Mouse (Mus musculus): ENCODE results near the gene Grin3a.

Gene Grin3a

GRCm38 (mm10) chr4:49845612-49845985 lies at the start of gene Grin3a:
Grin3a (minus strand) TSS chr4:49845744.
- in situ Hi-C loops (cut with MboI) = no loop called here

DNA sequence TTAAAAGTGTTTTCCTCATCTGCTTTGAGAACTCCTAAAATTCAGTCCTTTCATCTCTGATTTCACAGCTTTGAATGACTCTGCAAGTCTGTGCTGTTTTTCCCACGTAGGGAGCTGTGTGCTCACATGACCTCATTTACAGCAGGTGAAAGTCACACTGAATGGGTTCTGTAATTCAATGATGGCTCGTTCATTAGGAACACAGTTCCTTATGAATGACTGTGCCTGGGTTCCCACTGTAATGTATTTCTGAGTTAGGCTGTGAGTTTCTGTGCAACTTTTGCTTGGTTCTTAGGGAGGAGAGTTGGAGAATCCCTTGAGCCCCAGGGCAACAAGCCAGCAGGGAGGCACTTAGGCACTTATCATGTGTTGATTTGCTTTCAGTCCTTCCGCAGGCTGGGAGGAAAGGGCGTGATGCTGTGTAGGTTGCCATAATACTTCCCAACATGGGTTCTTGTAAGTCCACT lies 46.3 kb upstream of the Grin3a start:
- in situ Hi-C loops (cut with MboI) = no loop called here

- in situ Hi-C loops (cut with MboI) = no loop called here
Measured at GRCm38 (mm10) chr4:49877084-49877483, 31.5 kb upstream of the Grin3a start.

GRCm38 (mm10) chr4:49860611-49861010 lies 15.1 kb upstream of the Grin3a start:
- in situ Hi-C loops (cut with MboI) = no loop called here

DNA sequence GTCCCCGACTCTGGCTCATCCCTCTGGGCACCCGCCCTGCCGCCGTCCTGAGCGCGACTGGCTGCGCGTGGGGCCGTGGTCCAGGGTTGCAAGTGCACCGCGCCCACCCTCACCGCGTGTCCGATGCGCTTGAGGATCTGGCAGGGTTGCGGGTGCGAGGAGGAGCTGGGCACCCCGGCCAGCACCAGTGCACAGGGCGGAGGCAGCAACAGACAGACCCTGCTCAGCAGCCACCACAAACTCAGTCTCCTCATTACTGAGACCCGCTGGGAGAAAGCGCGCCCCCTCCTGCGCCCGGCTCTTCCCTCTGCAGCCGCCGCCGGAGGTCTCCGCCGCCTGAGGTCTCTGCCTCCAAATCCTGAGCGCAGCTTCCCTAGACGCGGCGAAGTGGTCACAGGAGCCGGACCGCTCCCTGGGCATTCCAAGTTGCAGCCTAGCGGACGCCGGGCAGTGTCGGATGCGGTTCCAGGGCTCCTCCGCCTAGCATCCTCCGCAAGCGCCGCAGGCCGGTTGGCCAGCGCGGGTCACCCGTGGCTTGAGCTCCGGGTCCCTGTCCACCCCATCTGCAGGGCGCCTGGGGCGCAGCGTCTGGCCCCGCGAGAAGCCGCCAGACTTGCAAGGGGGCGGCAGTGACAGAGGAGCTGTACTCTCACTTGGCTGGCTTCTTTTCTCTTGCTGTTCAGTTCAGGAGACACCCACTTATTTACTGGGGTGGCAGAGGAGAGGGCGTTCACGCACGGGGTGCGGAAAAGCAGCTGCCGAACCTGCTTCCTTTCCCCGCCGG lies 524 bp downstream of the Grin3a start:
- in situ Hi-C loops (cut with MboI) = no loop called here

GRCm38 (mm10) chr4:49844274-49844827 lies 1.2 kb downstream of the Grin3a start:
- in situ Hi-C loops (cut with MboI) = no loop called here

GRCm38 (mm10) chr4:49843787-49844186 lies 1.8 kb downstream of the Grin3a start:
- in situ Hi-C loops (cut with MboI) = no loop called here

DNA sequence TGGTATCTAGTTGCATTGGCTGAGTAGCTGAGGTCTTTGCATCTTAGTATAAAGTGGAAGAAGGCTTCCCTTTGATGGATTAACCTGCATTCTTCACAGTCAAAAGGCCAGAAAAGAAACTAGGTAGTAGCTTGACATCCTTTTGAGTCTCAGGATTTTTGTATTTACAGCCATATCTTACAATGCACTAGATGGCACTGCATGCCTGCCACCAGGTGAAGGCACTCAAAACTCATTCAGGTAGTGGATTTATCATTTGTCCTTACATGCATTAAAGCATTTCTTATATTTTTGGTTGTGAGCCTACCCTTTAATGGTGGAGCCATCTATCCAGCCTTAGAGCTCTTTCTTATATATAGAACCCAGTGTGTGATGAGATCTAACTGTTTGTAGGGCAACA lies 13.5 kb downstream of the Grin3a start:
- in situ Hi-C loops (cut with MboI) = no loop called here

GRCm38 (mm10) chr4:49813852-49814251 lies 31.7 kb downstream of the Grin3a start:
- in situ Hi-C loops (cut with MboI) = no loop called here

- in situ Hi-C loops (cut with MboI) = no loop called here
Measured at GRCm38 (mm10) chr4:49806791-49807190, 38.8 kb downstream of the Grin3a start.

- in situ Hi-C loops (cut with MboI) = no loop called here
Measured at GRCm38 (mm10) chr4:49799338-49799737, 46.2 kb downstream of the Grin3a start.

DNA sequence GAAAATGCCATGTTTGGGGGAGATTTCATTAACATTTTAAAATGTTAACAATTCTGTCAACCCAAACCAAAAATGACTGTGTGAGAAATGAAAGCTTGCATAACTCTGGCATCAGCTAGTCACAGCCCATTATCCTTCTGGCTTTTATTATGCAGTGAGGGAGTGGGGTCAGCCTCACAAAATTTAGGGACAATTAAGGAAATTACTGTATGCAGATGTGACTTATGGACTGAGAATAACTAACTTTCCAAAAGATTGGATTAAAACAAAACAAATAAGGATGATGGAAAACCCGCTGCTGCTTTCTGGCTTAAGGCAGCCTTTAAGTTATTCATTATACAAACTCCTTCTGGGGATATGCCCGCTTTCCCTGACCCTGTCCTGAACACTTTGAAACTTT lies 56.6 kb downstream of the Grin3a start:
- in situ Hi-C loops (cut with MboI) = no loop called here

DNA sequence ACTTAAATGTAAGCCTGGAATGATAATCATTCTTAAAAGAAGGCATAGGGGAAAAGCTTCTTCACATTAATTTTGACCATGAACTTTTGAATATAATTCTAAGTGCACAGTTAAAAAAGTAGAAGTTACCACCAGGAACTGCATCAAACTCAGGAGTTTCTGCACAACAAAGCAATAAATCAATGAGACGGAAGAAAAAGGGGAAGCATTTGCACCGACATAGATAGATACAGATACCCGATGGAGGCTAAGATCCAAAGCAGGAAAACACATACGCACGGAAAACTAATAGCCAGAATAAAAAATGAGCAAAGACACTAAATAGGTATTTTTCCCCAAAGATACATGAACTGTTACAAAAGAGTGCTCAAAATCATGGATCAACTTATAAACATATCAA lies 102.7 kb downstream of the Grin3a start:
- in situ Hi-C loops (cut with MboI) = no loop called here

GRCm38 (mm10) chr4:49741942-49742341 lies 103.6 kb downstream of the Grin3a start:
- in situ Hi-C loops (cut with MboI) = no loop called here

DNA sequence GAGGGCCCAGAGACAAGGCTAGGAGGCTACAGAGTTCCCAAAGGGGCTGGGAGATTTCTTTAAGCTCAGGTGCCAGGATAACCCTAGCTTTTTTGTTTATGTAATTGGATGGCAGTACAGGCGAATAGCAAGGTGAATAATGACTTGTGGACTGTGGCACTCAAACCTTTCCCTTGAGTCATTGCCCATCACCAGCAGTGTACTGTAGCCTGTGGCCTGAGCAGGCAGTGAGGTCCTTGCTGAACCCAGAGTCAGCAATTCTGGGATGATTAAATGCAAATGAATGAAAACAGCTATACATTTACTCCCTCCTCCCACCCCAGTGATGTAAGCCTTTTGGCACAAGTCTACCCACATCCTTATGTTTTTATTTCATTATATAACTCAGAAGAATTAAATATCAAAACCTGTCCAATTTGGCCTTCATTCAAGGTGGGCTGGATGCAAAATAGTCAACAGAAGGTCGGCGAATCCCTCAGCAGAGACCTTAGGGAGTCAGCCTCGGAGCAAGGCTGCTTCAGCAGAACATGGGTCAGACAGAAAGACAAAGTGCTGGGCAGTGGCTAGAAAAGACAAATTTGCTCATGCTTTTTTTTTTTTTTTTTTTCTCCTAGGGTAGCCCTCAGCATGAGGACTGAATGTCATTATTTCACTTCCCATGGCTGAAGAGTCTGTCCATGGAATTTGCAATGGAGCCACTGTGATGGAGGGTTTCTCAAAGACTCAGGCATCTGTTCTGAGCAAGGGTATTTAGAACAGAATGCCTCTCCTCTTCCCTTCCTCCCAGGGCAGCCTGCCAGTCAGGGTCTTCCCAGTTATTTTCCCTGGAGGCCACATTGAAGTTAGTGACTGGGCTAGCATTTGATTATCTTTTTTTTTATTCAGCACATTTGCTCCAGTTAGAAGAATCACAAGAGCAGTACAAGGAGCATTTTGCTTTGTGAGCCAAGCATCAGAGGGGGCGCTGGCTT lies 104.5 kb downstream of the Grin3a start:
- in situ Hi-C loops (cut with MboI) = no loop called here

DNA sequence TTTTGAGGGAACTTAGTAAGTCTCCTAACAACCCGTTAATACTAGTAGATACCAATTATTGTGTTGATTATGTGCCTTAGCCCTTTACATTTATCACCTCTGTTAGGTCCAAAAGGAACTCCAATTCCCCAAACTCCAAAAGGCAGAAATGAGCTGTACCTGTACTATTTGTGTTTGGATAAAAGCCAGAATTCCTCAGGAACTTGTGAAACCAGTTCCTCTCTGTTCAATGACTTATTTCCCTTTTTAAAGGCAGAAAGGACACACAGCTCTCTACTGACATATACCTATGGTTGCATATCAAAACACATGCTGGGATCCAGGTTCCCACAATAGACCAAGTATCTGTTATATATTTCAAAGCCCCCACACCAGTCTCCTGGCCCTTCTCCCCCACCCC lies 106.0 kb downstream of the Grin3a start:
- in situ Hi-C loops (cut with MboI) = no loop called here

DNA sequence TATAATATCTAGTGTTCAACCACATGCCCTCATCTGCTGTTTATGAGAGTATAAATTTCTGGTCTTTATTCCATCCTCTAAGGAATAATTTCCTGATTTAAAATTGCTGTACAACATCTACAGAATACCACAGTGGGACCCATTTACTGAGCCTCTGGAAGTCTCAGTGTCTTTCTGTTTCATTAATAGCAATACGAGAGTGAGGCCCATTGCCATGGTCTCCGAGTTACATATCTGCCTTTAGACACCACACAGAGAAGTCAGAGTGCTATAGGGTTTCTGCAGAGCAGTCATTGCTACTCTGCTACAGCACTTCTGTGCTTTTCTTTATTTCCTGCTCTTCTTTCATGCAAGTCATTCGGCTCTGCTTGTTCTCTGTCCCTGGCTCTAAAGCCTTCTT lies 116.2 kb downstream of the Grin3a start:
- in situ Hi-C loops (cut with MboI) = no loop called here

GRCm38 (mm10) chr4:49723908-49724307 lies 121.6 kb downstream of the Grin3a start:
- in situ Hi-C loops (cut with MboI) = no loop called here

- in situ Hi-C loops (cut with MboI) = no loop called here
Measured at GRCm38 (mm10) chr4:49691405-49692194, 153.9 kb downstream of the Grin3a start.

- in situ Hi-C loops (cut with MboI) = no loop called here
Measured at GRCm38 (mm10) chr4:49688594-49689288, 156.8 kb downstream of the Grin3a start.

GRCm38 (mm10) chr4:49681812-49682211 lies 163.7 kb downstream of the Grin3a start, which contains the start of gene Ppp3r2:
Ppp3r2 (minus strand) TSS chr4:49682024.
- in situ Hi-C loops (cut with MboI) = no loop called here
